Mouse (Mus musculus) C2C12 (cell line): Measurements from ENCODE around the gene Mrc2.

Experiments used
- CEBPB ChIP-seq: IDR thresholded peaks from one replicate; pipeline ENCODE4 v1.6.1; 2011; ENCODE audit warnings: low read depth, mild to moderate bottlenecking, control low read depth, moderate library complexity
- CTCF ChIP-seq: IDR thresholded peaks from one replicate; pipeline ENCODE4 v1.5.1; 2011; ENCODE audit not compliant: control insufficient read depth, insufficient read depth, insufficient read length
- MAX ChIP-seq: IDR thresholded peaks from one replicate; pipeline ENCODE4 v1.6.1; 2011; ENCODE audit warnings: mild to moderate bottlenecking, control low read depth
- MYOD1 ChIP-seq: IDR thresholded peaks from one replicate; pipeline ENCODE4 v1.6.1; 2011; ENCODE audit warnings: low read depth; ENCODE audit not compliant: control insufficient read depth, insufficient read length
- MYOG ChIP-seq: IDR thresholded peaks from one replicate; pipeline ENCODE4 v1.6.1; 2011; ENCODE audit not compliant: control insufficient read depth, insufficient read length; ENCODE audit errors: extremely low read depth
- USF1 ChIP-seq: IDR thresholded peaks from one replicate; pipeline ENCODE4 v1.6.1; 2011; ENCODE audit warnings: low read depth, mild to moderate bottlenecking, control low read depth, moderate library complexity

- no peak for TF ChIP-seq CTCF
- TF ChIP-seq MYOD1, result no peak
- no peak for TF ChIP-seq MAX
- no peak for TF ChIP-seq MYOG
- no peak for TF ChIP-seq CEBPB
- TF ChIP-seq USF1, result no peak
Measured at GRCm38 (mm10) chr11:105246785-105247184, 45.7 kb upstream of the Mrc2 start.
